Mouse (Mus musculus) small intestine, adult 10 weeks (tissue): ENCODE data around the gene Otc. TPM values are rescaled to one million over a fixed set of nuclear protein-coding genes. Genes with fewer than 3 reads are reported as not detected.

Source experiments
- polyA plus RNA-seq: library from polyadenylated mRNA; stranded (reverse); fragments of 350-450 nt; fragmentation: Illumina TruSeq; extraction: RNeasy Lipid Tissue Mini Kit (QIAGEN cat#74804); gene quantifications from one replicate; pipeline ENCODE4 v1.2.3, GENCODE M21; 2014; ENCODE audit warnings: low replicate concordance

The Otc gene
- 525 TPM for polyA plus RNA-seq

DNA sequence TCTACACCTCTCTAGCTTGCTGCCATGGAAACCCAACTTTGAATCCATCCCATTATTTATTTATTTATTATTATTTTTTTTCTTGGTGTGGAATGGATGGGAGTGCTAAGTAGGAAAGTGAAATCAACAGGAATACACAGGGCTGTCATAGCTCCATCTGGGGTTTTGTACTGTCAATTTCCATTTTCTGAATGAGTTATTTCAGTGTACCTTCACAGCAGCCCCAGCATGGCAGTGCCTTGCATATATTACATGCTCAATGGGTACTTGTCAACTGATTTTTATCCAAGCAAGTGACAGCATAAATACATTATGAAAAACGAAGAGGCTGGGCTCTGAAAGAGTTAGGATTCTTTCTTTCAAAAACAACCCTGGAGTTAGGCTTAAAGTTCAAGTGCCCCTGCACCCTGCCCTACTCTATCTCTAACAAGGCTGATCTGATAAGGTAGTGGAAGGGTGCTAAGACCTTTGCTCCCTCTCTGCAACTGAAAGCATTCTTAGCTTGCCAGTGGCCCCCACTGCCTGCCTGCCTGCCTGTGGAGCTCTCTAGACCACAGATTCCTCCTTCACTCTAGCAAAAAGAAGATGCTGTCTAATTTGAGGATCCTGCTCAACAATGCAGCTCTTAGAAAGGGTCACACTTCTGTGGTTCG is at the start of gene Otc:
Gene Otc (plus strand): TSS at position 454 of the 653 bp plus-strand sequence.

DNA sequence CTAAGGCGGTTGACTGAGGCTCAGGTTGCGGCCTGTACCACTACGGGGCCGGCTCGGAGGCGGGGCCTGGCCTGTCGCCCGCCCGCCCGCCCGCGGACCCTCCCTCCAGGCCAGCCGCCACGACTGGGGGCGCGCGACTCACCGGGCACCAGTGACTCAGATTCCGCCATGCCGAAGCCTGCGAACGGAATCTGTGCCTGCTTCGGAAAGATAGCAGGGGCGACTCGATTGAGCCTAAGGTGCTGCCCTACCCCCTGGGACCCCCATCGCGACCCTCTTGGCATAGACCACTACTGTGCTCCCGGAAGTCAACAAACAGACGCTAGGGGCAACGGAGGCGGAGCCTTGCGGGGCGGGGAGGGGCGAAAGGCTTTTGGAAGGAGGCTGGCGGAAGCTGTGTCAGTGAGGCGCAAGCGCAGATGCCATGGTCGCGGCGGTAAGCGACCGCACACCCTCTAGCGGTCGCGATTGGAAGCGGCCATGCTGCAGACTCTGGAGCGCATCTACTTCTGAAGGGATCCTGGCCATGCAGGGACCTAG is 35.6 kb upstream of the Otc start, which contains the start of gene Rpgr:
Gene Rpgr (minus strand): TSS at position 511 of the 540 bp plus-strand sequence.

Other genes with a start within 250 kb of the Otc start
- gene Srpx, start 134.6 kb upstream of the Otc start, polyA plus RNA-seq: 3.3 TPM
- gene Rpgr, start 35.4 kb upstream of the Otc start, polyA plus RNA-seq: 19.9 TPM
- gene Tspan7, start 232.9 kb downstream of the Otc start, polyA plus RNA-seq: 64.3 TPM